Mouse (Mus musculus) induced T-regulatory cell, adult 2 months (primary cell): Measurements from ENCODE around the gene Cpm.

Source experiments
- DNase-seq: peaks from one replicate; pipeline ENCODE4 v3.0.0-alpha.2; 2012; ENCODE audit warnings: low read depth

The Cpm gene

GRCm38 (mm10) chr10:117635823-117636589, 6.7 kb downstream of the Cpm start:
- no peak for DNase-seq

GRCm38 (mm10) chr10:117637062-117637744, 7.9 kb downstream of the Cpm start:
- DNase-seq, result peak; percentile 57

GRCm38 (mm10) chr10:117637745-117638577, 8.7 kb downstream of the Cpm start:
- DNase-seq, result no peak

GRCm38 (mm10) chr10:117638578-117639220, 9.4 kb downstream of the Cpm start:
- no peak for DNase-seq

GRCm38 (mm10) chr10:117639221-117639599, 9.9 kb downstream of the Cpm start:
- DNase-seq, result no peak

- peak; percentile 73 for DNase-seq
Observed at GRCm38 (mm10) chr10:117639899-117640594, 10.7 kb downstream of the Cpm start.

GRCm38 (mm10) chr10:117640595-117641078, 11.3 kb downstream of the Cpm start:
- no peak for DNase-seq

GRCm38 (mm10) chr10:117641400-117642200, 12.3 kb downstream of the Cpm start:
- DNase-seq, result no peak

GRCm38 (mm10) chr10:117642201-117642450, 12.8 kb downstream of the Cpm start:
- no peak for DNase-seq

GRCm38 (mm10) chr10:117642491-117643262, 13.4 kb downstream of the Cpm start:
- DNase-seq, result no peak

GRCm38 (mm10) chr10:117643302-117643701, 14.0 kb downstream of the Cpm start:
- DNase-seq, result no peak

- DNase-seq, result no peak
Observed at GRCm38 (mm10) chr10:117643711-117644428, 14.6 kb downstream of the Cpm start.

GRCm38 (mm10) chr10:117644429-117644748, 15.1 kb downstream of the Cpm start:
- DNase-seq, result no peak

- DNase-seq, result no peak
Observed at GRCm38 (mm10) chr10:117644828-117645227, 15.5 kb downstream of the Cpm start.

GRCm38 (mm10) chr10:117645487-117645964, 16.2 kb downstream of the Cpm start:
- DNase-seq, result no peak

- no peak for DNase-seq
Observed at GRCm38 (mm10) chr10:117646482-117647157, 17.3 kb downstream of the Cpm start.

GRCm38 (mm10) chr10:117647158-117647505, 17.8 kb downstream of the Cpm start:
- DNase-seq, result no peak

- DNase-seq, result no peak
Observed at GRCm38 (mm10) chr10:117647964-117648472, 18.7 kb downstream of the Cpm start.

GRCm38 (mm10) chr10:117648643-117649042, 19.3 kb downstream of the Cpm start:
- DNase-seq, result no peak
